Mouse (Mus musculus) small intestine, adult 2 months (tissue): ENCODE measurements around the gene Kcnh4.

Experiments
- CTCF ChIP-seq: fragments of 200-500 bp; IDR thresholded peaks from 2 replicates; pipeline ENCODE4 v1.5.1; 2012; ENCODE audit warnings: low read depth, mild to moderate bottlenecking, control low read depth, inconsistent platforms, low read length, moderate library complexity, mixed read lengths; ENCODE audit not compliant: insufficient replicate concordance, insufficient read length; ENCODE audit errors: extremely low read depth
- POLR2A ChIP-seq: fragments of 200-500 bp; IDR thresholded peaks from 2 replicates; pipeline ENCODE4 v1.6.1; 2012; ENCODE audit warnings: low read depth, mild to moderate bottlenecking, control low read depth, inconsistent platforms, low read length, moderate library complexity

GRCm38 (mm10) chr11:100762831-100763230 is 3.1 kb upstream of the Kcnh4 start, which contains the start of gene Hcrt:
- no peak for TF ChIP-seq CTCF
- TF ChIP-seq POLR2A: no peak
